Mouse (Mus musculus) heart, embryonic 13.5 days (tissue): ENCODE results near the gene Tmprss4. TPM values are rescaled to one million over a fixed set of nuclear protein-coding genes. Genes with fewer than 3 reads are reported as not detected.

Experiments
- ATAC-seq: fragments of 200-750 bp; cut with Nextera tagmentation; 2 replicates; pipeline ENCODE4 v1.8.0; 2017; ENCODE audit warnings: moderate TSS enrichment; ENCODE audit not compliant: insufficient number of reproducible peaks, low FRiP score, low TSS enrichment; ENCODE audit errors: extremely low read depth
- H3K27ac ChIP-seq: fragments of 300-500 bp; sonication (generic); replicated peaks from 2 replicates; pipeline ENCODE4 v1.5.1; 2015; ENCODE audit warnings: moderate library complexity, mild to moderate bottlenecking, inconsistent platforms
- H3K27me3 ChIP-seq: fragments of 300-500 bp; sonication (generic); replicated peaks from 2 replicates; pipeline ENCODE4 v1.6.1; 2015; ENCODE audit warnings: mild to moderate bottlenecking, inconsistent platforms
- H3K36me3 ChIP-seq: fragments of 300-500 bp; sonication (generic); 2 replicates; pipeline ENCODE4 v1.6.1; 2015; ENCODE audit warnings: mild to moderate bottlenecking, inconsistent platforms
- H3K4me1 ChIP-seq: fragments of 300-500 bp; sonication (generic); 2 replicates; pipeline ENCODE4 v1.6.1; 2015; ENCODE audit warnings: inconsistent platforms
- H3K4me2 ChIP-seq: fragments of 300-500 bp; sonication (generic); 2 replicates; pipeline ENCODE4 v1.6.1; 2015; ENCODE audit warnings: inconsistent platforms, mild to moderate bottlenecking, moderate library complexity
- H3K4me3 ChIP-seq: fragments of 300-500 bp; sonication (generic); 2 replicates; pipeline ENCODE4 v1.5.1; 2015; ENCODE audit warnings: moderate library complexity, mild to moderate bottlenecking, inconsistent platforms
- H3K9ac ChIP-seq: fragments of 300-500 bp; sonication (generic); 2 replicates; pipeline ENCODE4 v1.6.1; 2015; ENCODE audit warnings: inconsistent platforms, mild to moderate bottlenecking, moderate library complexity
- H3K9me3 ChIP-seq: fragments of 300-500 bp; sonication (generic); 2 replicates; pipeline ENCODE4 v1.6.1; 2016; ENCODE audit warnings: inconsistent platforms
- WGBS: fragments of 180-500 bp; shearing (Covaris S2); methylation state at CpG from one replicate; pipeline ENCODE4 v1.1.7; 2015; ENCODE audit warnings: mixed read lengths; 5-methylcytosine and 5-hydroxymethylcytosine counted together
- polyA plus RNA-seq: library from polyadenylated mRNA; unstranded; fragments of >200 nt; fragmentation: Nextera tagmentation; extraction: Ambion mirVana; gene quantifications from 2 replicates; pipeline ENCODE4 v1.2.1, GENCODE M21; 2015

Tmprss4 gene
- 0.19 TPM in 1 of 2 replicates, not detected in the other for polyA plus RNA-seq

DNA sequence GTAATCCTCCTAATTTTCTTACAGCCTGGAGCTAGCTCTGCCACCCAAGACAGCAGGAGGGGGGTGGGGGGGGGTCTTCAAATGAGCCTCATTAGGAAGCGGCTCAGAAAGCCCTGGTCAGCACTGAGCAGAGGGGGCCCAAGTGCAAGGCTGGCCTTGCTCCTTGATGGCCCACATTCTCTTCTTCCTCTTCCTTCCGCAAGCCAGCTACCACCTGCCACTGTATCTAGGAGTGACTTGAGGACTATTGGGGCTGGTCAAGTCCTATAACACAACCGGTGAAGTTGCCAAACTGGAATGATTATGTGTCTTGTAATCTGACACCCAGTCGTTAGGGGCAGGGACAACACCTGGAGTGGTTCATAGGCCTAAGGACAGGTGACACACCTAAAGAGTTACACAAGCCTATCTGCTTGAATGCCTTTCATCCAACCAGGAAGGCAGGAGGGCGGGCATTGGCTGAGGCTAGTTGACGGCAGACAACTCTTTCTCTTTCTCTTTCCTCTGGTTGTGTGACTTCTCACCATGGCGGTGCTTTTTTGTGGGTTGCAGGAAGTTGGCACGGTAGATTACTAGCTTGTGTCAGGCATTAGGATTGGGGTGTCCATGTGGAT lies at the start of gene Tmprss4:
Tmprss4 (minus strand) TSS at position 296 of the 614 bp plus-strand sequence.
- no peak within 1 kb of the TSS for H3K9ac ChIP-seq
- H3K27ac ChIP-seq: no peak within 1 kb of the TSS
- H3K9me3 ChIP-seq: no peaks in the 10 kb centered on the region
- WGBS: 66% methylated on average over 8 of the region's 8 CpGs
- no peak within 1 kb of the TSS for H3K4me2 ChIP-seq
- H3K4me3 ChIP-seq: no peak within 1 kb of the TSS
- H3K27me3 ChIP-seq: peaks cover 12% of the 10 kb centered on the region; the same call in 1 of the 2 replicates
- H3K36me3 ChIP-seq: no peaks in the 10 kb centered on the region
- H3K4me1 ChIP-seq: no peaks in the 10 kb centered on the region
- ATAC-seq: no peak

GRCm38 (mm10) chr9:45252395-45252794 lies 48.5 kb upstream of the Tmprss4 start:
- ATAC-seq: no peak

DNA sequence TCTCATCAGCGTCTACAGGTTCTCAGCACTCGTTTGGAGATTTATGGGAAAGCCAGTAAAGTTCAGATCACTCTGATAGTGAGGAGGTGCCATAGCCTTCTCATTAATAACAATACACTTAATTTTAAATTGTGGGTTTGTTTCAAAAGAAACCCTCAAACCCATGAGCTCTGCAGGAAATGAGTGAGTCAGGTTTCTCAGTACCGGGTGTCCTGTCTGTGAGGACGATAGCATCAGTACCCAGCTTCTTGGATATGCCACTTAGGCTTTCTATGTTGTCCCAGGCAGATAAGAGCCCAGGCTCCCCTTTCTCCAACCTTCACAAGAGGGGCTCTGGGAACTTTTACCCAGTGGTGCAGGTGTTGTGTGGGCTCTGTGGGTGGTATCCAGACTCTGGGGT lies 48.1 kb upstream of the Tmprss4 start:
- Histone ChIP-seq H3K27me3 (peaks cover 9% of the 10 kb centered on the region), H3K4me2 (no peak overlapping the region), H3K9me3 (no peaks in the 10 kb centered on the region), H3K27ac (no peak overlapping the region), H3K4me3 (no peak overlapping the region), H3K36me3 (no peaks in the 10 kb centered on the region), H3K4me1 (no peaks in the 10 kb centered on the region), H3K9ac (no peak overlapping the region)
- 60% methylated on average over 4 of the region's 4 CpGs for WGBS
- no peak for ATAC-seq

More at GRCm38 (mm10) chr9:45252395-45252794, 48.5 kb upstream of the Tmprss4 start:
- H3K9ac ChIP-seq: no peak overlapping the region
- H3K4me2 ChIP-seq: no peak overlapping the region
- H3K27ac ChIP-seq: no peak overlapping the region
- no peaks in the 10 kb centered on the region for H3K9me3 ChIP-seq
- H3K36me3 ChIP-seq: no peaks in the 10 kb centered on the region
- H3K4me3 ChIP-seq: no peak overlapping the region
- H3K27me3 ChIP-seq: peaks cover 12% of the 10 kb centered on the region
- H3K4me1 ChIP-seq: no peaks in the 10 kb centered on the region
- 47% methylated on average over 6 of the region's 6 CpGs for WGBS

GRCm38 (mm10) chr9:45251281-45251680 lies 47.4 kb upstream of the Tmprss4 start:
- no peak for ATAC-seq
- H3K27ac ChIP-seq: no peak overlapping the region
- 39% methylated on average over 3 of the region's 3 CpGs for WGBS

GRCm38 (mm10) chr9:45250306-45250705 lies 46.4 kb upstream of the Tmprss4 start:
- WGBS: 76% methylated on average over 7 of the region's 7 CpGs
- Histone ChIP-seq H3K4me1 (no peaks in the 10 kb centered on the region), H3K27me3 (peaks cover 8% of the 10 kb centered on the region), H3K36me3 (no peaks in the 10 kb centered on the region), H3K9ac (no peak overlapping the region), H3K27ac (no peak overlapping the region), H3K4me3 (no peak overlapping the region), H3K9me3 (no peaks in the 10 kb centered on the region), H3K4me2 (no peak overlapping the region)
- ATAC-seq: no peak

More at GRCm38 (mm10) chr9:45251281-45251680, 47.4 kb upstream of the Tmprss4 start:
- H3K36me3 ChIP-seq: no peaks in the 10 kb centered on the region
- no peak overlapping the region for H3K4me2 ChIP-seq
- H3K4me3 ChIP-seq: no peak overlapping the region
- H3K4me1 ChIP-seq: no peaks in the 10 kb centered on the region
- H3K9ac ChIP-seq: no peak overlapping the region
- peaks cover 9% of the 10 kb centered on the region for H3K27me3 ChIP-seq
- no peaks in the 10 kb centered on the region for H3K9me3 ChIP-seq

- ATAC-seq: no peak
- Histone ChIP-seq H3K9ac (no peak overlapping the region), H3K4me3 (no peak overlapping the region), H3K27ac (no peak overlapping the region), H3K36me3 (no peaks in the 10 kb centered on the region), H3K9me3 (no peaks in the 10 kb centered on the region), H3K4me2 (no peak overlapping the region), H3K27me3 (no peaks in the 10 kb centered on the region), H3K4me1 (no peaks in the 10 kb centered on the region)
- WGBS: 68% methylated on average over 2 of the region's 2 CpGs
These were observed 43.6 kb upstream of the Tmprss4 start for GRCm38 (mm10) chr9:45247536-45247935.

DNA sequence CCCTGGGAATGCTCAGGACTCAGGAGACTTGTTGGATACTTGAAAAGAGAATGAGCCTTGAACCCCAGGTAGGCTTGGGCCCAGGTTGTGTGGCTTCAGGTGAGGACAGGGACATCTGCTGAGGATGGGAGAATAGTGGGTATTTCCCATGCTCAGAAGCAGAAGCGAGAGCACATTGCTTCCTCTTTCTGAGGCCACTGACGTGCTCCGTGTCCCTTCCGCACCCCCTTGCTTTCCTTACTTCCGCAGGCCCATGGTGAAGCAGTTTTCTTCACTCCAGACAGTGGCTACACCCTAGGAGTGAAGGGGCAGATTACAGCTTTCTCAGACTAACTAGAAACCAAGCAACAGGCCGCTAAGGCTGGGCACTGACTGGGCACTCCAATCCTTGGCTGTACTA lies 42.2 kb upstream of the Tmprss4 start:
- Histone ChIP-seq H3K4me2 (no peak overlapping the region), H3K27ac (no peak overlapping the region)
- 79% methylated on average over 6 of the region's 6 CpGs for WGBS

DNA sequence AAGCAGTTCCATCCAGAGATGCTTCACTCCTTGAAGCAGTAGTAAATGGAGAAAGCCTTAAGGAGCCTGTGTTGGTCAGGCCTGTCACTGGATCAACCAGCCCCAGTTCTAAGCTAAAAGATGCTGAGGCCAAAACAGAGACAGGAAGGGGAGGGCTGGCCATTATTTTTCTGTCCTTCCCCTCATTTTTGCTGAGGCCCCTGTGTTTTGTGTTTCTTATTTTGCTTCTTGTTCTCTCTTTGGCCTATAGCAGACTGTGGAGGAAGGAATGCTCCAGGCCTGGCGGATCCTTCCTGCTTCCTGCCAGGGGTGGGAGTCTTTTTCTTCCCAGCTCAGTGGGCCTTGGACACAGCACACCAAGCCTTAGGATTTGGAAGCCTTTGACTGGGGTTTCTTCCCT lies 41.5 kb upstream of the Tmprss4 start:
- no peaks in the 10 kb centered on the region for H3K36me3 ChIP-seq
- H3K4me2 ChIP-seq: no peak overlapping the region
- WGBS: 68% methylated on average over 1 of the region's 1 CpGs
- H3K27me3 ChIP-seq: no peaks in the 10 kb centered on the region
- no peak overlapping the region for H3K27ac ChIP-seq
- H3K9ac ChIP-seq: no peak overlapping the region
- no peak overlapping the region for H3K4me3 ChIP-seq
- ATAC-seq: no peak
- H3K9me3 ChIP-seq: no peaks in the 10 kb centered on the region
- no peaks in the 10 kb centered on the region for H3K4me1 ChIP-seq

More for the DNA sequence above, 42.2 kb upstream of the Tmprss4 start:
- Histone ChIP-seq H3K9me3 (no peaks in the 10 kb centered on the region), H3K9ac (no peak overlapping the region), H3K36me3 (no peaks in the 10 kb centered on the region), H3K4me3 (no peak overlapping the region), H3K4me1 (no peaks in the 10 kb centered on the region), H3K27me3 (no peaks in the 10 kb centered on the region)
- no peak for ATAC-seq

DNA sequence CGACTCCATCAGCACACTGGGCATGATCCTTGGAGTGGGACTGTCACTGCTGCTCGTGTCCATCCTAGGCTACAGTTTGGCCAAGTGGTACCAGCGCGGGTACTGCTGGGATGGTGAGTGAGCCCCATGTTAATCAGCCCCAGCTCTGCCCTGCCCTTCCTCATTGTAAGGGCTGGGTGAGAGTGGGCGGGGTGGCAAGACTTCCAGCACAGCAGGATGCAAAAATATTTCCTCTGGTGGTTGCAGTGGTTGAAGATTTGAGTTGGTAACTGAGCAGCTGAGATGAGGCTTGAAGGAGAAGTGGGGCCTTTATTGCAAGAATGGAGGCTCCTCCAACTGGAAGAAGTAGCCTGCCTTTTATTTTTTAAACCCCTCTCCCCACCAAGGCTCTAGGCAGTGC lies 37.5 kb upstream of the Tmprss4 start:
- no peak for ATAC-seq
- 74% methylated on average over 5 of the region's 5 CpGs for WGBS
- H3K27me3 ChIP-seq: no peaks in the 10 kb centered on the region
- no peaks in the 10 kb centered on the region for H3K4me1 ChIP-seq
- no peak overlapping the region for H3K4me2 ChIP-seq
- H3K36me3 ChIP-seq: no peaks in the 10 kb centered on the region
- H3K4me3 ChIP-seq: no peak overlapping the region
- no peak overlapping the region for H3K27ac ChIP-seq
- H3K9me3 ChIP-seq: no peaks in the 10 kb centered on the region
- no peak overlapping the region for H3K9ac ChIP-seq

- Histone ChIP-seq H3K9me3 (no peaks in the 10 kb centered on the region), H3K4me1 (no peaks in the 10 kb centered on the region), H3K9ac (no peak overlapping the region), H3K27me3 (peaks cover 3% of the 10 kb centered on the region), H3K27ac (no peak overlapping the region), H3K4me2 (no peak overlapping the region), H3K36me3 (no peaks in the 10 kb centered on the region), H3K4me3 (no peak overlapping the region)
- no peak for ATAC-seq
- WGBS: 61% methylated on average over 7 of the region's 7 CpGs
These were observed 32.9 kb upstream of the Tmprss4 start for GRCm38 (mm10) chr9:45236744-45237143.

DNA sequence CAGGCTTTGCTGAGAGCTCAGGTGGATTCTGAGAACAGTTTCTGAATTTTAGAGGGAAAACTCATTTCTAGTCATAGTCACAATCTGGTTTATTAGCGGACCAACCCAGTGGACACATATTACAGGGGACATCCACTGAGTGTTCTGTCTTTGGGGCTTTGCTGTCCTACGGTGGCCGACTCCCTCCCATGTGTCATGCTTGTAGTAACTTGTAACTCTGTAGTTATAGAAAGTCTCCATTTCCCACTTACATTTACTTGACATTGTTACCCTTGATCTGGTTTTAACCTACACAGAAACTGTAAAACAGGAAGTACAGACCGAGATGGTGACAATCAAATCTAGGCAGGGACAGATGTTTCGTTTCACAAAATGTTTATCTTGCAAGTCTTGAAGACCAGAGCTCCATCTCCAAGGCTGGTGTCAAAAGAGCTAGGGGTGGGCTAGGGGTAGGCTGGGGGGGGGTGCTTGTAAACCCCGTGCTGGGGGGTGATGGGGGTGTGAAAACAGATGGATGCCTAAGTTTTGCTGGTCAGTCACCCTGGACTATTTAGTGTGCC lies 31.9 kb upstream of the Tmprss4 start:
- Histone ChIP-seq H3K4me2 (no peak overlapping the region), H3K36me3 (no peaks in the 10 kb centered on the region), H3K27ac (no peak overlapping the region), H3K9me3 (no peaks in the 10 kb centered on the region), H3K27me3 (peaks cover 3% of the 10 kb centered on the region), H3K9ac (no peak overlapping the region), H3K4me1 (no peaks in the 10 kb centered on the region), H3K4me3 (no peak overlapping the region)
- no peak for ATAC-seq
- WGBS: 52% methylated on average over 6 of the region's 6 CpGs

DNA sequence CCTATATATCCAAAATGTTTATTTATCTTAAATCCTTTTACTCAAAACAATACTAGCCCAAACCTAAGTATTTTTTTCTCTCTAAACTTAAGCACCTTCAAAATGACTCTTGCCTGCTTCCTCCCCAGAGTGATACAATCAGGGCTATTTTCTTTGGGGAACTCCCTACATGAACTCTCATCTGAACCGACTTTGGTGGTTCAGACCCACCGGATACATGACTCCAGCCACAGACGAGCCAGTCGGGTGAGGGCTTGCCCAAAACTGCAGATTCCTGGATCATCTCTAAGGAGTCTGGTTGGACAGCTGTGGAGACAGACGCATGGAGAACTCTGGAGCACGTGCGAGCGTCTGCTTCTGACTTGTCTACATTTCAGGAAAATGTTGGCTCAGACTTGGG lies 25.5 kb upstream of the Tmprss4 start:
- ATAC-seq: no peak
- no peak overlapping the region for H3K4me3 ChIP-seq
- 75% methylated on average over 8 of the region's 8 CpGs for WGBS
- no peaks in the 10 kb centered on the region for H3K4me1 ChIP-seq
- H3K9ac ChIP-seq: no peak overlapping the region
- H3K9me3 ChIP-seq: no peaks in the 10 kb centered on the region
- no peaks in the 10 kb centered on the region for H3K36me3 ChIP-seq
- H3K4me2 ChIP-seq: no peak overlapping the region
- H3K27me3 ChIP-seq: peaks cover 16% of the 10 kb centered on the region
- H3K27ac ChIP-seq: no peak overlapping the region
